Mouse (Mus musculus) heart, postnatal 4 days (tissue): ENCODE measurements around the gene Knstrn. TPM values are rescaled to one million over a fixed set of nuclear protein-coding genes. Genes with fewer than 3 reads are reported as not detected.
A peak's percentile ranks its signal among the peaks of the same experiment; 100 is the strongest.

Source experiments
- DNase-seq: peaks from one replicate; pipeline ENCODE4 v3.0.0; 2021
- total RNA-seq, 2 experiments: library from RNA; stranded (reverse); gene quantifications; 2 replicates each; pipeline ENCODE4 v1.2.3; 2021

Gene Knstrn
- 10 to 100 TPM; 53.5 to 65.0 TPM for total RNA-seq

- peak; percentile 90 for DNase-seq
Measured at GRCm38 (mm10) chr2:118813981-118814836, at the start of gene Knstrn. Knstrn (plus strand) TSS chr2:118814003.

GRCm38 (mm10) chr2:118764094-118764831, 49.5 kb upstream of the Knstrn start:
- peak; percentile 53 for DNase-seq

GRCm38 (mm10) chr2:118764875-118765274, 48.9 kb upstream of the Knstrn start:
- no peak for DNase-seq

GRCm38 (mm10) chr2:118766041-118767033, 47.5 kb upstream of the Knstrn start:
- DNase-seq: no peak

GRCm38 (mm10) chr2:118772158-118772874, 41.5 kb upstream of the Knstrn start, which contains the start of gene Phgr1:
Phgr1 (plus strand) TSS chr2:118772769.
- no peak for DNase-seq

- no peak for DNase-seq
Measured at GRCm38 (mm10) chr2:118774536-118774935, 39.3 kb upstream of the Knstrn start.

GRCm38 (mm10) chr2:118775396-118775795, 38.4 kb upstream of the Knstrn start:
- no peak for DNase-seq

GRCm38 (mm10) chr2:118775846-118776245, 38.0 kb upstream of the Knstrn start:
- DNase-seq: no peak

- no peak for DNase-seq
Measured at GRCm38 (mm10) chr2:118776295-118776694, 37.5 kb upstream of the Knstrn start.

- no peak for DNase-seq
Measured at GRCm38 (mm10) chr2:118778418-118778817, 35.4 kb upstream of the Knstrn start.

GRCm38 (mm10) chr2:118779065-118779464, 34.7 kb upstream of the Knstrn start:
- no peak for DNase-seq

GRCm38 (mm10) chr2:118779504-118780480, 34.0 kb upstream of the Knstrn start, which contains the start of gene Disp2:
Disp2 (plus strand) TSS chr2:118779719.
- peak; percentile 96 for DNase-seq

- DNase-seq: no peak
Measured at GRCm38 (mm10) chr2:118781115-118781514, 32.7 kb upstream of the Knstrn start.

- DNase-seq: no peak
Measured at GRCm38 (mm10) chr2:118782303-118782702, 31.5 kb upstream of the Knstrn start.

GRCm38 (mm10) chr2:118783093-118783492, 30.7 kb upstream of the Knstrn start:
- DNase-seq: no peak

GRCm38 (mm10) chr2:118783663-118784062, 30.1 kb upstream of the Knstrn start:
- DNase-seq: no peak

- no peak for DNase-seq
Measured at GRCm38 (mm10) chr2:118786525-118786924, 27.3 kb upstream of the Knstrn start.

GRCm38 (mm10) chr2:118789501-118789900, 24.3 kb upstream of the Knstrn start:
- no peak for DNase-seq

- DNase-seq: no peak
Measured at GRCm38 (mm10) chr2:118790221-118790550, 23.6 kb upstream of the Knstrn start.
